Comparison of ENCODE assay signal across 10 mouse cellular contexts in genomic region chr19:35125278-35125677, GRCm38 (mm10).
DNase-seq lines count a peak whose midpoint lies in the region; ATAC-seq lines count a peak whose summit lies in the region.
"Had no signal": no experiment of that assay in that cellular context is flagged by ENCODE, and none has a peak within 500 bp of the region (broad histone marks: within the 10 kb centered on the region; RNA-seq: fewer than 3 reads in every experiment).

No protein-coding gene starts in this region.

- no peak overlapping the region for H3K9ac ChIP-seq in neural tube, embryonic 11.5 days (ENCODE audit: low read length)
- no peak overlapping the region for H3K9ac ChIP-seq in neural tube, embryonic 15.5 days (replicated peaks)
- H3K9ac ChIP-seq in forebrain, embryonic 16.5 days (replicated peaks; ENCODE audit: low read depth, low read length): no peak overlapping the region
- H3K9ac ChIP-seq: embryonic facial prominence, embryonic 13.5 days; neural tube, embryonic 13.5 days had no signal

- no peak overlapping the region for H3K27ac ChIP-seq in neural tube, embryonic 11.5 days (ENCODE audit: low read depth, low read length)
- no peak overlapping the region for H3K27ac ChIP-seq in neural tube, embryonic 15.5 days (replicated peaks)
- H3K27ac ChIP-seq in forebrain, embryonic 16.5 days (ENCODE audit: low read length): no peak overlapping the region
- H3K27ac ChIP-seq: embryonic facial prominence, embryonic 13.5 days; neural tube, embryonic 13.5 days had no signal

- no peak overlapping the region for H3K4me2 ChIP-seq in neural tube, embryonic 11.5 days (ENCODE audit: low read depth)
- H3K4me2 ChIP-seq in neural tube, embryonic 15.5 days: no peak overlapping the region
- H3K4me2 ChIP-seq in forebrain, embryonic 16.5 days (ENCODE audit: low read length): no peak overlapping the region
- H3K4me2 ChIP-seq: embryonic facial prominence, embryonic 13.5 days; neural tube, embryonic 13.5 days had no signal

- no peaks in the 10 kb centered on the region for H3K4me1 ChIP-seq in neural tube, embryonic 11.5 days (ENCODE audit: control insufficient read depth, insufficient read depth, low read length)
- H3K4me1 ChIP-seq in neural tube, embryonic 15.5 days: no peaks in the 10 kb centered on the region
- no peaks in the 10 kb centered on the region for H3K4me1 ChIP-seq in forebrain, embryonic 16.5 days (replicated peaks; ENCODE audit: control insufficient read depth, insufficient read depth, low read length)
- H3K4me1 ChIP-seq: embryonic facial prominence, embryonic 13.5 days; neural tube, embryonic 13.5 days had no signal

- H3K4me3 ChIP-seq in neural tube, embryonic 11.5 days (ENCODE audit: low read depth, low read length): no peak overlapping the region
- H3K4me3 ChIP-seq in neural tube, embryonic 15.5 days (replicated peaks): no peak overlapping the region
- no peak overlapping the region for H3K4me3 ChIP-seq in forebrain, embryonic 16.5 days (replicated peaks; ENCODE audit: low read length)
- H3K4me3 ChIP-seq: embryonic facial prominence, embryonic 13.5 days; neural tube, embryonic 13.5 days had no signal

- 21% methylated on average over 4 of the region's 4 CpGs for WGBS in neural tube, embryonic 11.5 days
- 24% methylated on average over 4 of the region's 4 CpGs for WGBS in neural tube, embryonic 15.5 days
- WGBS in forebrain, embryonic 16.5 days: 14% methylated on average over 4 of the region's 4 CpGs

- H3K9me3 ChIP-seq in neural tube, embryonic 11.5 days (ENCODE audit: control insufficient read depth, low read length): no peaks in the 10 kb centered on the region
- no peaks in the 10 kb centered on the region for H3K9me3 ChIP-seq in neural tube, embryonic 15.5 days (replicated peaks)
- no peaks in the 10 kb centered on the region for H3K9me3 ChIP-seq in forebrain, embryonic 16.5 days (ENCODE audit: control insufficient read depth, low read length)
- H3K9me3 ChIP-seq: embryonic facial prominence, embryonic 13.5 days; neural tube, embryonic 13.5 days had no signal

- no peak for DNase-seq in frontal cortex, postnatal 25 days (ENCODE audit: low spot score in 2 of 2)
- peak; percentile 13 for DNase-seq in neural tube, embryonic 11.5 days (ENCODE audit: low spot score)
- DNase-seq in splenic B cell, adult 2 months (ENCODE audit: low read depth, low spot score): peak; percentile 29
- DNase-seq in layer of hippocampus, postnatal 36 days: no peak
- no peak for DNase-seq in frontal cortex, adult 2 months (ENCODE audit: extremely low spot score in 1 of 2, low spot score in 1 of 2)

- no peaks in the 10 kb centered on the region for H3K27me3 ChIP-seq in neural tube, embryonic 11.5 days (ENCODE audit: control insufficient read depth, insufficient read depth, low read length)
- no peaks in the 10 kb centered on the region for H3K27me3 ChIP-seq in neural tube, embryonic 15.5 days (replicated peaks)
- H3K27me3 ChIP-seq in forebrain, embryonic 16.5 days (replicated peaks; ENCODE audit: control insufficient read depth, insufficient read depth, low read length): no peaks in the 10 kb centered on the region
- no peaks in the 10 kb centered on the region for H3K27me3 ChIP-seq in splenic B cell, adult 2 months (ENCODE audit: control insufficient read depth, insufficient read depth, low read length, poor library complexity, severe bottlenecking)
- H3K27me3 ChIP-seq: embryonic facial prominence, embryonic 13.5 days; neural tube, embryonic 13.5 days had no signal

- peak; percentile 36; the same call in 1 of the 2 replicates for ATAC-seq in frontal cortex, adult (ENCODE audit: low TSS enrichment)
- no peak for ATAC-seq in neural tube, embryonic 11.5 days (ENCODE audit: insufficient read depth, low FRiP score, low TSS enrichment)
- ATAC-seq in neural tube, embryonic 15.5 days (ENCODE audit: low FRiP score): no peak
- peak; percentile 45 for ATAC-seq in forebrain, embryonic 16.5 days

- no peaks in the 10 kb centered on the region for H3K36me3 ChIP-seq in neural tube, embryonic 11.5 days (ENCODE audit: control insufficient read depth, insufficient read depth, low read length)
- no peaks in the 10 kb centered on the region for H3K36me3 ChIP-seq in neural tube, embryonic 15.5 days
- H3K36me3 ChIP-seq in forebrain, embryonic 16.5 days (ENCODE audit: control insufficient read depth, insufficient read depth): no peaks in the 10 kb centered on the region
- no peaks in the 10 kb centered on the region for H3K36me3 ChIP-seq in splenic B cell, adult 2 months (ENCODE audit: control insufficient read depth, insufficient read depth, low read length, poor library complexity, severe bottlenecking)
- H3K36me3 ChIP-seq: embryonic facial prominence, embryonic 13.5 days; neural tube, embryonic 13.5 days had no signal

Comparison
In these comparisons a context has a peak if more than half of its experiments do, and no peak if none do; other contexts are left out.
1. ATAC-seq: peak in frontal cortex, adult (single experiment) and forebrain, embryonic 16.5 days (single experiment); none in neural tube, embryonic 11.5 days (single experiment) and neural tube, embryonic 15.5 days (single experiment).
2. DNase-seq: peak in neural tube, embryonic 11.5 days (single experiment) and splenic B cell, adult 2 months (single experiment); none in frontal cortex, postnatal 25 days (0 of 2), layer of hippocampus, postnatal 36 days (0 of 2) and frontal cortex, adult 2 months (0 of 2).